Mouse (Mus musculus) gastrocnemius, postnatal 36 days (tissue): Measurements from ENCODE around the gene Hist1h3g. TPM values are rescaled to one million over a fixed set of nuclear protein-coding genes. Genes with fewer than 3 reads are reported as not detected.
A peak's percentile ranks its signal among the peaks of the same experiment; 100 is the strongest.
"Not testable (repeated sequence)": the region's sequence is repeated elsewhere in the genome, so short reads cannot be mapped to it uniquely, and the experiment has no call there.

Experiments
- DNase-seq, 2 experiments: peaks; one replicate each; pipeline ENCODE4 v3.0.0; 2022
- intact Hi-C: fragments of 180-260 bp; cut with DNase I; formaldehyde crosslinking; loops from one replicate; pipeline ENCODE4 v1.15.1; 2025
- total RNA-seq, 2 experiments: library from RNA; stranded (reverse); gene quantifications; 2 replicates each; pipeline ENCODE4 v1.2.3; 2021

The Hist1h3g gene
- total RNA-seq, 2 experiments from 2014 or later, result 2.8 to 5.0 TPM

- intact Hi-C loops, result no loop called here
- DNase-seq, result no peak
Measured at GRCm38 (mm10) chr13:23551931-23552914, 17.0 kb downstream of the Hist1h3g start.

GRCm38 (mm10) chr13:23552962-23553361 is 17.7 kb downstream of the Hist1h3g start, which contains the start of gene Hist1h1d:
Gene Hist1h1d, plus strand, starts transcription at chr13:23553262.
- intact Hi-C loops, result no loop called here
- no peak for DNase-seq

DNA sequence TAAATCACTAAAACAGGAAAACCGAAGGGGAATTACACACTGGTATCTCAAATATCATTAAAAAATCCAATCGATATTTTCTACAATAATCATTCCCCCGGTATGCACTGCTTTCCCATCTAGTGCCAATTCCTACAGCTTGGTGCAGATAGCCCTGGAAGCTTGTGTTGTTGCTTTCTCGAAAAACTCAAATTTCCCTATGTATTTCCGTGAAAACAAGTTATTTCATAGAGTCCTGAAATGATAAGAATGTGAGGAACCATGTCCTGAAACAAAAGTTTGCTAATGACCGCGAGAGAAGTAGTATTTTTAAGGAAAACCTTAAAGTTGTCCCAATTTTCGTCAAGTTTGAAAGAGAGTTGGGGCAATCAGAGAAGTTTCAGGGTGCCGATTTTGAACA is 19.2 kb downstream of the Hist1h3g start:
- DNase-seq, result no peak

GRCm38 (mm10) chr13:23554925-23555838 is 20.0 kb downstream of the Hist1h3g start:
- peak in 1 of 2 experiments; percentile 45 for DNase-seq
- intact Hi-C loops, result no loop called here

More for the DNA sequence above, 19.2 kb downstream of the Hist1h3g start:
- intact Hi-C loops, result no loop called here

GRCm38 (mm10) chr13:23555839-23556416 is 20.7 kb downstream of the Hist1h3g start:
- DNase-seq, result peak in 1 of 2 experiments; percentile 26
- intact Hi-C loops, result no loop called here

GRCm38 (mm10) chr13:23556906-23557305 is 21.7 kb downstream of the Hist1h3g start:
- intact Hi-C loops, result no loop called here

GRCm38 (mm10) chr13:23560699-23561098 is 25.5 kb downstream of the Hist1h3g start:
- intact Hi-C loops, DNase-seq: not testable (repeated sequence)

More at GRCm38 (mm10) chr13:23556906-23557305, 21.7 kb downstream of the Hist1h3g start:
- DNase-seq, result no peak

DNA sequence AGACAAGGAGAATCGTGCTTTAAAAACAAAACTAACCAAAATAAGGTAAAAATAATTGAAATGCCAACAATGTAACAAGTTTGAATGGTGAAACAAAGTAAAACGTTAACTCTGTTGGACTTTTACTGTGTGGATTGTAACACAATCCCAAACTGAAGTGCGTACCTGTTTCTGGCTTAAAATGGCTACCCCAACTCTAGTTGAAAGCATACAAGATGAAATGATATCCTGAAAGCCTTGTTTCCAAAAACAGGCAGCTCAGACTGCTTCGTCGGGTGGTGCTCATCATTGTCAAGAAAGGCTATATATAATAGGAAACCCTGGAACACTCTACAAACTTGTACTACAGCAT is 26.3 kb downstream of the Hist1h3g start:
- intact Hi-C loops, DNase-seq: not testable (repeated sequence)

GRCm38 (mm10) chr13:23561883-23562659 is 26.8 kb downstream of the Hist1h3g start, which contains the start of gene Hist1h3e:
Gene Hist1h3e, minus strand, starts transcription at chr13:23562369.
- peak; percentile 83 to 88 for DNase-seq
- intact Hi-C loops, result not testable (repeated sequence)

GRCm38 (mm10) chr13:23562699-23563462 is 27.7 kb downstream of the Hist1h3g start:
- intact Hi-C loops, result no loop called here
- no peak for DNase-seq

GRCm38 (mm10) chr13:23564482-23564881 is 29.3 kb downstream of the Hist1h3g start:
- DNase-seq, result no peak
- intact Hi-C loops, result no loop called here

GRCm38 (mm10) chr13:23570261-23571021 is 35.2 kb downstream of the Hist1h3g start:
- intact Hi-C loops, DNase-seq: not testable (repeated sequence)

DNA sequence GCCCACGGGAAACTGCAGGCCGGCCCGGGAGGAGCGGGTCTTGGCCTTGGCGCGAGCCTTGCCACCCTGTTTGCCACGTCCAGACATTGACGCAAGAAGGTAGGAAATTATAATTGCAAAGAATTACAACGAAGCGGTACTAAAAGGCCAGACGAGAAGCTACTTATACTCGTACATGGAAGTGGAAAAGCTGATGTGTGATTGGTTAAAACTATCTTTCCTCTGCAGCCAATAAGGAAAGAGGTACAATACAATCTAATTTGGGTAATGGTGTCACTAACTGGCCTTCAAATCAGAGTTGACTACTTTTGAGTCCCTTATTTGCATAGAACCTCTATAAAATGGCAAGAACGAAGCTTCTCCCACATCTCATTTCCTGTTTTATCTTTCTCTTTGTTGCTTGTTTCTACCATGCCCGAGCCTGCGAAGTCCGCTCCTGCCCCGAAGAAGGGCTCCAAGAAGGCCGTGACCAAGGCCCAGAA is 35.8 kb downstream of the Hist1h3g start, which contains the start of the genes Hist1h2ae and Hist1h2bg:
TSS of gene Hist1h2ae (minus strand) at position 199 of the 482 bp plus-strand sequence.
TSS of gene Hist1h2bg (plus strand) at position 375 of the 482 bp plus-strand sequence.
- DNase-seq, result peak in 1 of 2 experiments; percentile 47
- intact Hi-C loops, result no loop called here

DNA sequence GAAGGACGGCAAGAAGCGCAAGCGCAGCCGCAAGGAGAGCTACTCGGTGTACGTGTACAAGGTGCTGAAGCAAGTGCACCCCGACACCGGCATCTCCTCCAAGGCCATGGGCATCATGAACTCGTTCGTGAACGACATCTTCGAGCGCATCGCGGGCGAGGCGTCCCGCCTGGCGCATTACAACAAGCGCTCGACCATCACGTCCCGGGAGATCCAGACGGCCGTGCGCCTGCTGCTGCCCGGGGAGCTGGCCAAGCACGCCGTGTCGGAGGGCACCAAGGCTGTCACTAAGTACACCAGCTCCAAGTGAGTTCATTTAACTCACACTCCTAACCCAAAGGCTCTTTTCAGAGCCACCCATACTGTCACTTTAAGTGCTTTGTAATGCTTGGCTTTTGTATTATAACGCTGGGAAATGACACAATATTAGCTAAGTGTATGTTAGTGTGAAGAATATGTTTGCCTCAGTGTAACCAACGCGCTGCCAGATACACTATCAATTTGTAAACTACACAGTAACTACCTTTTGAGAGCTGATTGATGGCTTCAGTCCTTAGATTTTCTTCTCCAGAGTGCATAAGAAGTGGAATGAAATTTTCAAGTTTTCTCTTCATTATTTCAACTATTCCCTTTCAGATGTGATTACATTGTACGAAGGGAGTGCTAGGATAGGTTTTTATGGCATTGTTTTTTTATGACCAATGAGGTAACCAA is 36.4 kb downstream of the Hist1h3g start:
- DNase-seq, intact Hi-C loops: not testable (repeated sequence)

GRCm38 (mm10) chr13:23572218-23573033 is 37.2 kb downstream of the Hist1h3g start:
- intact Hi-C loops, result no loop called here
- DNase-seq, result no peak
